Mouse (Mus musculus) liver, postnatal 0 days (tissue): ENCODE data around the gene Avil.

Source experiments
- CTCF ChIP-seq: sonication (generic); IDR thresholded peaks from 2 replicates; pipeline ENCODE4 v1.5.1; 2016; ENCODE audit warnings: antibody characterized with exemption, low read depth
- EP300 ChIP-seq: IDR thresholded peaks from 2 replicates; pipeline ENCODE4 v1.6.1; 2016; ENCODE audit warnings: antibody characterized with exemption, low read depth, mild to moderate bottlenecking

DNA sequence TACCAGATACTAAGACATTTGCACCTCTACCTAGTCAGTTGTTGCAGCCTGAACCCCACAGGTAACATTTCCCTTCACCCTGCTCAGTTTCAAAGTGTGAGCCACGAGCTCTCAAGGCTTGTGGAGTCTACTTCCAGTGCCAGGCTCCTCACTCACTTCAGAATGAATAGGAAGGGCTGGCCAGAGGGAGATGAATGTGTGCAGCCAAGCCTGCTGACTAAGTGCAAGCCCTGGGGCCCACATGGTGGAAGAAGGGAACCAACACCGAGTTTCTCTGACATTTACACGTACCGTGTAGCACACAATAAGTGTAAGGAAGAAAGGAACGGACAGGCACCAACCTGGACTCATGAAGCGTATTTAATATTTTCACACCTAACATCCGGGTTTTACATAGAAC lies 3.3 kb downstream of the Avil start:
- TF ChIP-seq CTCF (no peak), EP300 (no peak)
